Mouse (Mus musculus): Measurements from ENCODE around the gene Qrich1. TPM values are rescaled to one million over a fixed set of nuclear protein-coding genes. Genes with fewer than 3 reads are reported as not detected.

The Qrich1 gene
- polyA plus RNA-seq, 1 experiment: 44.0 TPM

DNA sequence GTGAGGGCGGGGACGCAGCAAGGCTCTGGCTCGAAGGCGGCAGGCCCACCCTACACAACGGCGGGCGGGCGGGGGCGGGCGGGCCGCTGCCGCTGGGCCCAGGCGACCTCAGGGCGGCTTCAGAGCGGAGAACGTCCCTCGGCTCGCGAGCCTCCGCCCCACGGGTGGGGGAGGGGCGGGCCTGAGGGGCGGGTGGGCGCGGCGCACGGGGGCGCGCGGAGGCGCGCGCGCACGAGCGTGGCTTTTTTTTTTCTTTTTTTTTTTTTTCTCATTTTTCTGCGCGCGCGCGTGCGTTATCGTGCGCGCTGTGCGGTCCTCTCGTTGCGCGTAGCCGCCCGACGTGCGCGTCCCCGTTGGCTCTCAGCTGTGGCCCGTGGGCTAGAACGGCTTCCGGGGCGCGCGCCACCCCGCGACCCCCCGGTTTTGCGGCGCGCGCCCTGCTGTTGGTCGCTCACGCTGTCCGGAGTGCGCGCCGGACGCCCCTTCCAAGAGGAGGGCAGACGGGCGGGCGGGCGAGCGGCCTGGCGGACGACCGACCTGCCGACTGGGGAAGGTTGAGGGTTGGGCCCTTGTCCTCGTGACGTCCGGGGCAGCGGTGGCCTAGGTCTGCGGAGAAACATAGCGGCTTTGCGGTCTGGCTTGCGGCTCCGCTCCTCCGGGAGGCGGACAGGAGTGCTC lies 786 bp downstream of the Qrich1 start:
- Histone ChIP-seq H3K4me2 (ENCODE audit: low read depth) (peak overlapping the region; percentile 79), H3ac (ENCODE audit: control insufficient read depth, insufficient read length) (peak overlapping the region; percentile 97), H3K36me3 (ENCODE audit: control insufficient read depth, insufficient read depth) (peaks cover 22% of the 10 kb centered on the region), H3K4me3 (peak overlapping the region; percentile 73), H3K27me3 (ENCODE audit: control insufficient read depth, insufficient read depth, insufficient read length) (no peaks in the 10 kb centered on the region), H3K79me2 (ENCODE audit: control insufficient read depth, insufficient read depth) (peaks cover 46% of the 10 kb centered on the region)
- peak; percentile 46 for TF ChIP-seq POLR2AphosphoS2 (IDR thresholded peaks at IDR 0.05; ENCODE audit: insufficient read length, low read depth)
- no peak for TF ChIP-seq USF1 (IDR thresholded peaks at IDR 0.05; ENCODE audit: low read depth)
- TF ChIP-seq MYOG (IDR thresholded peaks at IDR 0.05; ENCODE audit: control insufficient read depth in 1 of 3, insufficient read depth in 1 of 3, insufficient read length in 2 of 3, low read depth in 2 of 3): peak in 2 of 3 experiments; percentile 10 to 20
- no peak for TF ChIP-seq REST (IDR thresholded peaks at IDR 0.05; ENCODE audit: insufficient read depth, insufficient read length)
- no peak for TF ChIP-seq E2F4 (IDR thresholded peaks at IDR 0.05; ENCODE audit: insufficient read depth)
- TF ChIP-seq TCF3 (IDR thresholded peaks at IDR 0.05; ENCODE audit: insufficient read length, low read depth): no peak
- no peak for TF ChIP-seq MYOD1 (IDR thresholded peaks at IDR 0.05; ENCODE audit: control insufficient read depth in 1 of 3, insufficient read length in 2 of 3, low read depth in 2 of 3)
- no peak for TF ChIP-seq CEBPB (IDR thresholded peaks at IDR 0.05; ENCODE audit: insufficient read depth, poor library complexity, severe bottlenecking)

DNA sequence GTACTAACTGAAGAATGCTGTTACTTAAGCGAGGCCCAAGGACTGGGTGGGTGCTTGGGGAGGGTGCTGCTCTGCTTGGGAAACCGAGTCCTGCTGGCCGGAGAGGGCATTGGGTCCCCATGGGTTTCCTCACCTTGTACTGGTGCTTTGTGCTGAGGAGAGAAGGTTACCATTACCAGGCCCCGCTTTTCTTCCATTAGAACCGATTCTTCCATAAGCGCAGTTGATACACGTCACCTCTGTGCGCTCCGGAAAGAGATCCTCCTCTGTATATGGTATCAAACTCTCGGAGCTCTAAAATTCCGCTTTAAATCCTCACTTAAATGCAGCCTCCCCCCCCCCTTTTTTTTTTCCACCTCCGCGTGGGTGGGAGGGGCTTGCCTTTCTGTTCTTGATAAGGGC lies 1.3 kb downstream of the Qrich1 start:
- Histone ChIP-seq H3K36me3 (ENCODE audit: control insufficient read depth, insufficient read depth) (peaks cover 17% of the 10 kb centered on the region), H3K4me3 (peak overlapping the region; percentile 73)
- TF ChIP-seq E2F4 (IDR thresholded peaks at IDR 0.05; ENCODE audit: insufficient read depth) (no peak), MAX (IDR thresholded peaks at IDR 0.05; ENCODE audit: low read depth) (no peak), CEBPB (IDR thresholded peaks at IDR 0.05; ENCODE audit: insufficient read depth, poor library complexity, severe bottlenecking) (no peak)

DNA sequence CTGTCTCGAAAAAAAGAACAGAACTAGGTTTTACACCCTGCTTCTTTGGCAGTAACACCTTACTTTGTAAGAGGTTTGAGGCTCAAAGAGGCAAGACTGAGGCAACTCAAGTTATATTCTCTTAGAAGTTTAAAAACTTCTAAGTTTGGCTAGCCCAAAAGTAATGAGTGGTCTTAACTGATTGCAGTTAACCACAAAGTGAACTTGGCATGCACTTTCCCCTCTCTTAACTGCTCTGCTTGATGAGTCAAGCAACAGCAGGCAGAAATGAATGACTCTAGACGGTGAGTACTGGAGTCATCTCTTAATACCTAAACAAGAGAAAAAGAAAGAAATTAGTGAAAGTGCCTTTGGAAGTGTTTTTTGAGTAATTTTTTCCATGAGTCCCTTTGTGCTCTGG lies 5.0 kb downstream of the Qrich1 start:
- Histone ChIP-seq H3ac (ENCODE audit: control insufficient read depth, insufficient read length) (no peak overlapping the region), H3K27me3 (ENCODE audit: control insufficient read depth, insufficient read depth, insufficient read length) (no peaks in the 10 kb centered on the region), H3K4me2 (ENCODE audit: low read depth) (peak overlapping the region; percentile 30), H3K79me2 (ENCODE audit: control insufficient read depth, insufficient read depth) (peaks cover 89% of the 10 kb centered on the region), H3K4me3 (no peak overlapping the region), H3K36me3 (ENCODE audit: control insufficient read depth, insufficient read depth) (peaks cover 3% of the 10 kb centered on the region)
- TF ChIP-seq E2F4 (IDR thresholded peaks at IDR 0.05; ENCODE audit: insufficient read depth): no peak
- no peak for TF ChIP-seq TCF12 (IDR thresholded peaks at IDR 0.05; ENCODE audit: insufficient read depth, poor library complexity, severe bottlenecking)
- no peak for TF ChIP-seq MYOD1 (IDR thresholded peaks at IDR 0.05; ENCODE audit: control insufficient read depth in 1 of 3, insufficient read length in 2 of 3, low read depth in 2 of 3)
- no peak for TF ChIP-seq CEBPB (IDR thresholded peaks at IDR 0.05; ENCODE audit: insufficient read depth, poor library complexity, severe bottlenecking)
- TF ChIP-seq MAX (IDR thresholded peaks at IDR 0.05; ENCODE audit: low read depth): no peak
- TF ChIP-seq POLR2A (IDR thresholded peaks at IDR 0.05; ENCODE audit: insufficient read length, low read depth): no peak
- TF ChIP-seq REST (IDR thresholded peaks at IDR 0.05; ENCODE audit: insufficient read depth, insufficient read length): no peak
- TF ChIP-seq USF1 (IDR thresholded peaks at IDR 0.05; ENCODE audit: low read depth): no peak
- TF ChIP-seq SRF (IDR thresholded peaks at IDR 0.05; ENCODE audit: control insufficient read depth, insufficient read length, low read depth): no peak
- no peak for TF ChIP-seq TCF3 (IDR thresholded peaks at IDR 0.05; ENCODE audit: insufficient read length, low read depth)
- no peak for TF ChIP-seq MYOG (IDR thresholded peaks at IDR 0.05; ENCODE audit: control insufficient read depth in 1 of 3, insufficient read depth in 1 of 3, insufficient read length in 2 of 3, low read depth in 2 of 3)
- TF ChIP-seq POLR2AphosphoS2 (IDR thresholded peaks at IDR 0.05; ENCODE audit: insufficient read length, low read depth): no peak

More for the DNA sequence above, 1.3 kb downstream of the Qrich1 start:
- Histone ChIP-seq H3K79me2 (ENCODE audit: control insufficient read depth, insufficient read depth) (peaks cover 52% of the 10 kb centered on the region), H3ac (ENCODE audit: control insufficient read depth, insufficient read length) (peak overlapping the region; percentile 97), H3K4me2 (ENCODE audit: low read depth) (peak overlapping the region; percentile 79), H3K27me3 (ENCODE audit: control insufficient read depth, insufficient read depth, insufficient read length) (no peaks in the 10 kb centered on the region)

- Histone ChIP-seq H3K4me3 (no peak overlapping the region), H3ac (ENCODE audit: control insufficient read depth, insufficient read length) (no peak overlapping the region), H3K79me2 (ENCODE audit: control insufficient read depth, insufficient read depth) (peaks cover 100% of the 10 kb centered on the region), H3K4me2 (ENCODE audit: low read depth) (no peak overlapping the region), H3K36me3 (ENCODE audit: control insufficient read depth, insufficient read depth) (peaks cover 12% of the 10 kb centered on the region), H3K27me3 (ENCODE audit: control insufficient read depth, insufficient read depth, insufficient read length) (no peaks in the 10 kb centered on the region)
- no peak for TF ChIP-seq TCF12 (IDR thresholded peaks at IDR 0.05; ENCODE audit: insufficient read depth, poor library complexity, severe bottlenecking)
- no peak for TF ChIP-seq POLR2A (IDR thresholded peaks at IDR 0.05; ENCODE audit: insufficient read length, low read depth)
Measured at GRCm38 (mm10) chr9:108523341-108523740, 6.7 kb downstream of the Qrich1 start.

DNA sequence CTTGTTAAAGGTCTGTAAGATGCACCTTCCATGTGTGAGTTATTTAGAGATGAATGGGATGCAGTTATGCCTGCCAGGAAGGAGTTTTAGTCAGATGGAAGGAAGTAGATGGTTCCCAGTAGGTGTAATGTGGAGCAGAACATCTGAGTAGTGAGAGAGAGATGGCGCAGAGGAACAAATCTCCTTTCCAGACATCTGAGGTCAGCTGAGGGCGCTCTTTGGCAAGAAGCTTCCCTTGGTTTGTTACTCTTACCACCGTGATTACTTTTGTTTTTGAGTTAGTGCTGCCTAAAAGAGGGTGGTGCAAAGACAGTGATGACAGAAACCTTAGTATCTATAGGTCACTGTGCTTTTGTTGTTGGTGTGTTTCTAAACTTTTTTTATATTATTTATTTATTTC lies 8.8 kb downstream of the Qrich1 start:
- no peak overlapping the region for H3ac ChIP-seq (ENCODE audit: control insufficient read depth, insufficient read length)
- peaks cover 32% of the 10 kb centered on the region for H3K36me3 ChIP-seq (ENCODE audit: control insufficient read depth, insufficient read depth)
- no peaks in the 10 kb centered on the region for H3K27me3 ChIP-seq (ENCODE audit: control insufficient read depth, insufficient read depth, insufficient read length)
- H3K4me3 ChIP-seq: no peak overlapping the region
- H3K4me2 ChIP-seq (ENCODE audit: low read depth): no peak overlapping the region
- no peak for TF ChIP-seq REST (IDR thresholded peaks at IDR 0.05; ENCODE audit: insufficient read depth, insufficient read length)
- TF ChIP-seq E2F4 (IDR thresholded peaks at IDR 0.05; ENCODE audit: insufficient read depth): no peak
- TF ChIP-seq POLR2AphosphoS2 (IDR thresholded peaks at IDR 0.05; ENCODE audit: insufficient read length, low read depth): no peak
- peaks cover 85% of the 10 kb centered on the region for H3K79me2 ChIP-seq (ENCODE audit: control insufficient read depth, insufficient read depth)
